Mouse (Mus musculus) neural tube, embryonic 14.5 days (tissue): ENCODE results near the gene Mrto4. TPM values are rescaled to one million over a fixed set of nuclear protein-coding genes. Genes with fewer than 3 reads are reported as not detected.

Source experiments
- ATAC-seq: fragments of 200-750 bp; cut with Nextera tagmentation; 2 replicates; pipeline ENCODE4 v1.8.0; 2017; ENCODE audit warnings: low read depth, mild to moderate bottlenecking, moderate TSS enrichment, moderate library complexity
- H3K27ac ChIP-seq: fragments of 300-500 bp; sonication (generic); 2 replicates; pipeline ENCODE4 v1.5.1; 2014; ENCODE audit warnings: low read depth, mild to moderate bottlenecking, control low read depth, low read length, moderate library complexity, mixed read lengths
- H3K27me3 ChIP-seq: fragments of 300-500 bp; sonication (generic); 2 replicates; pipeline ENCODE4 v1.6.1; 2014; ENCODE audit warnings: low read length; ENCODE audit not compliant: control insufficient read depth, insufficient read depth
- H3K36me3 ChIP-seq: fragments of 300-500 bp; sonication (generic); 2 replicates; pipeline ENCODE4 v1.6.1; 2014; ENCODE audit warnings: low read length, mixed read lengths; ENCODE audit not compliant: control insufficient read depth, insufficient read depth
- H3K4me1 ChIP-seq: fragments of 300-500 bp; sonication (generic); 2 replicates; pipeline ENCODE4 v1.6.1; 2014; ENCODE audit warnings: low read length; ENCODE audit not compliant: control insufficient read depth, insufficient read depth
- H3K4me2 ChIP-seq: fragments of 300-500 bp; sonication (generic); 2 replicates; pipeline ENCODE4 v1.6.1; 2014; ENCODE audit warnings: mild to moderate bottlenecking, low read depth, low read length, control low read depth
- H3K4me3 ChIP-seq: fragments of 300-500 bp; sonication (generic); 2 replicates; pipeline ENCODE4 v1.5.1; 2014; ENCODE audit warnings: low read depth, low read length, control low read depth, mixed read lengths
- H3K9ac ChIP-seq: fragments of 300-500 bp; sonication (generic); replicated peaks from 2 replicates; pipeline ENCODE4 v1.6.1; 2014; ENCODE audit warnings: low read depth, mild to moderate bottlenecking, control low read depth, low read length, mixed read lengths
- H3K9me3 ChIP-seq: fragments of 300-500 bp; sonication (generic); 2 replicates; pipeline ENCODE4 v1.6.1; 2016; ENCODE audit warnings: low read length; ENCODE audit not compliant: control insufficient read depth
- WGBS: fragments of 180-500 bp; shearing (Covaris S2); extraction: QIAGEN DNeasy Blood & Tissue Kit; methylation state at CpG from one replicate; pipeline ENCODE4 v1.1.7; 2014; 5-methylcytosine and 5-hydroxymethylcytosine counted together
- polyA plus RNA-seq: library from polyadenylated mRNA; unstranded; fragments of >200 nt; fragmentation: Nextera tagmentation; extraction: Ambion mirVana; gene quantifications from 2 replicates; pipeline ENCODE4 v1.2.1, GENCODE M21; 2014

Gene Mrto4
- polyA plus RNA-seq, 1 experiment from 2014 or later: 77.4 TPM

- H3K27ac ChIP-seq: no peak overlapping the region
- no peaks in the 10 kb centered on the region; the same call in 1 of the 2 replicates for H3K27me3 ChIP-seq
- ATAC-seq: no peak
- H3K9ac ChIP-seq: no peak overlapping the region
- no peaks in the 10 kb centered on the region for H3K9me3 ChIP-seq
- no peak overlapping the region for H3K4me3 ChIP-seq
- H3K36me3 ChIP-seq: no peaks in the 10 kb centered on the region
- H3K4me2 ChIP-seq: no peak overlapping the region
- 76% methylated on average over 5 of the region's 9 CpGs for WGBS
- H3K4me1 ChIP-seq: no peaks in the 10 kb centered on the region
Observed at GRCm38 (mm10) chr4:139334631-139335295, 17.6 kb downstream of the Mrto4 start.

DNA sequence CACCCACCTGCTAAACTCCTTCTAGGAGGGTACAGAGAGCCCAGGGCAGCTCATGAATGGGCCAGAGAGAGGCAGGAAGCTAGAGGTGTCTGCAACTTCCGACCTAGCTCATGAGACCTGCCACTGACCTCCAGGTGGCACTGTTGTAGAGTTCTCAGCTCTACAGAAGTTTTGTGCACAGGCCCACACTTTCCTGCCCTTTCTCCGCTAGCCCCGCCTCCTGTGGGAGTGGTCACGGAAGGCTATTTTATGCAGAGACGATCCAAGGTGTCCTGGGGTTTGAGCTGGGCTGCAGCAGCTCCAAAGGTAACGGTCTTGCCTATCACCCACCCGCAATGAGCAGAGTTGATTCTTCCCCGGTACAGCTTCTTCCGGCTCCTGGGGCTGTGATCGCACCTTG is 21.8 kb downstream of the Mrto4 start:
- Histone ChIP-seq H3K36me3 (no peaks in the 10 kb centered on the region), H3K4me2 (no peak overlapping the region), H3K4me1 (no peaks in the 10 kb centered on the region), H3K27me3 (no peaks in the 10 kb centered on the region), H3K9me3 (no peaks in the 10 kb centered on the region), H3K9ac (no peak overlapping the region), H3K27ac (no peak overlapping the region), H3K4me3 (no peak overlapping the region)
- no peak for ATAC-seq
- 12% methylated on average over 10 of the region's 10 CpGs for WGBS

GRCm38 (mm10) chr4:139319740-139320139 is 32.6 kb downstream of the Mrto4 start:
- no peaks in the 10 kb centered on the region for H3K27me3 ChIP-seq
- H3K36me3 ChIP-seq: peaks cover 12% of the 10 kb centered on the region
- WGBS: 96% methylated on average over 4 of the region's 4 CpGs
- H3K9ac ChIP-seq: no peak overlapping the region
- H3K9me3 ChIP-seq: no peaks in the 10 kb centered on the region
- H3K27ac ChIP-seq: no peak overlapping the region
- H3K4me1 ChIP-seq: no peaks in the 10 kb centered on the region
- ATAC-seq: no peak
- no peak overlapping the region for H3K4me2 ChIP-seq
- H3K4me3 ChIP-seq: no peak overlapping the region

DNA sequence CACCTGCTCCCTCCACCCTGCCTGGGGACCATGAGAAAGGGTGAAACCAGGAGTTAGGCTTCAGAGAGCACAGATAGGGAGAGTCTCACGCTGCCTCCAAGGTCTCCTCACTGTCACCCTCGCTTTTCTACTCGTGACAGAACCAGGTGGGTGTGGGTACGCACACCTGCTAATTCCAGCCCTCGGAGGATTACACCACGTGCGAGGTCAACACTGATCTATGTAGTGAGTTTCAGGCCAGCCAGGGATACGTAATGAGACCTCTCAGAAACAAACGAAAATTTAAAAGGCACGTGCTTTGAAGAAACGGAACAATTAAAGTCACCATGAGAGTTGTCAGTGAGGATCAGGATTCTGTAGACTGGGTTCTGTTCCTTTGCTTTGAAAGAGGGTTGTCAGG is 33.9 kb downstream of the Mrto4 start:
- Histone ChIP-seq H3K4me2 (no peak overlapping the region), H3K9ac (no peak overlapping the region), H3K27me3 (no peaks in the 10 kb centered on the region), H3K27ac (no peak overlapping the region), H3K4me3 (no peak overlapping the region), H3K36me3 (peaks cover 17% of the 10 kb centered on the region), H3K4me1 (no peaks in the 10 kb centered on the region), H3K9me3 (no peaks in the 10 kb centered on the region)
- WGBS: 94% methylated on average over 11 of the region's 11 CpGs
- no peak for ATAC-seq

DNA sequence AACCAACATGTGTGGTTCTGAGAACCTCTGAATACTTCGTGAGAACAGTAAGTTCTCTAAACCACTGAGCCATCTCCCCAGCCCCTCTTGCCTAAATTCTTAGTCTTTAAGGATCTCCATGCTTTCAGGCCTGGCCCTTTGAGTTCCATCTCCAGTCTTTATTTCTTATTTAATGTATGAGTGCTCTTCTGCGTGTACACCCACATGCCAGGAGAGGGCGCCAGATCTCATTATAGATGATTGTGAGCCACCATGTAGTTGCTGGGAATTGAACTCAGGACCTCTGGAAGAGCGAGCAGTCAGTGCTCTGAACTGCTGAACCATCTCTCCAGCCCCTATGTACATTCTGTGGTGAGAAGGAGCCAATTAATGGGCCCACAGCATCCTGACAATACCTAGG is 39.7 kb downstream of the Mrto4 start:
- H3K27ac ChIP-seq: no peak overlapping the region
- H3K9ac ChIP-seq: no peak overlapping the region
- ATAC-seq: no peak
- no peak overlapping the region for H3K4me2 ChIP-seq
- H3K36me3 ChIP-seq: peaks cover 9% of the 10 kb centered on the region; the same call in 1 of the 2 replicates
- H3K27me3 ChIP-seq: no peaks in the 10 kb centered on the region
- WGBS: 63% methylated on average over 4 of the region's 4 CpGs
- H3K4me3 ChIP-seq: no peak overlapping the region
- no peaks in the 10 kb centered on the region for H3K9me3 ChIP-seq
- peaks cover 15% of the 10 kb centered on the region for H3K4me1 ChIP-seq

DNA sequence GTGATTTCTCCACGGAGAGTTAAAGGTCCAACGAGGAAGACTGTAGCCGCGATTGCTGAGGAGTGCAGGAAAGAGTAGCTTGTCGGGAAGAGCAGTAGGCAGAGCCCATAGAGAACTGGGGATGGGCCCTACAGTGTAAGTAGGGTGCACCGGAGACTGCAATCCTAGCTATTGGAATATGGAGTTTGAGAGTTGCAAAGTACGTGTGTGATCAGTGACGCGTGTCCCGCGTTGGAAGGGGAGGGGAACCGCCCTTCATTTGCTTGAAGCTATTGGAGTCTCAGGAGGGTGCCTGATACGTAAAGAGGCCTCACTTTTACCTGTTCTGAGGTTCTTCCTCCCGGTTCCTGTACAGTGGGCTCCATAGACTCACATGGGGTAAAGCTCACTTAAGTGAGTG is 40.7 kb downstream of the Mrto4 start:
- WGBS: 23% methylated on average over 14 of the region's 14 CpGs
- no peaks in the 10 kb centered on the region for H3K9me3 ChIP-seq
- H3K27me3 ChIP-seq: no peaks in the 10 kb centered on the region
- peak overlapping the region; percentile 88 for H3K4me3 ChIP-seq
- peaks cover 9% of the 10 kb centered on the region; the same call in 1 of the 2 replicates for H3K36me3 ChIP-seq
- H3K9ac ChIP-seq: peak overlapping the region; percentile 79; the same call in 1 of the 2 replicates
- peak overlapping the region; percentile 97 for H3K4me2 ChIP-seq
- ATAC-seq: no peak
- no peak overlapping the region for H3K27ac ChIP-seq
- H3K4me1 ChIP-seq: peaks cover 15% of the 10 kb centered on the region

DNA sequence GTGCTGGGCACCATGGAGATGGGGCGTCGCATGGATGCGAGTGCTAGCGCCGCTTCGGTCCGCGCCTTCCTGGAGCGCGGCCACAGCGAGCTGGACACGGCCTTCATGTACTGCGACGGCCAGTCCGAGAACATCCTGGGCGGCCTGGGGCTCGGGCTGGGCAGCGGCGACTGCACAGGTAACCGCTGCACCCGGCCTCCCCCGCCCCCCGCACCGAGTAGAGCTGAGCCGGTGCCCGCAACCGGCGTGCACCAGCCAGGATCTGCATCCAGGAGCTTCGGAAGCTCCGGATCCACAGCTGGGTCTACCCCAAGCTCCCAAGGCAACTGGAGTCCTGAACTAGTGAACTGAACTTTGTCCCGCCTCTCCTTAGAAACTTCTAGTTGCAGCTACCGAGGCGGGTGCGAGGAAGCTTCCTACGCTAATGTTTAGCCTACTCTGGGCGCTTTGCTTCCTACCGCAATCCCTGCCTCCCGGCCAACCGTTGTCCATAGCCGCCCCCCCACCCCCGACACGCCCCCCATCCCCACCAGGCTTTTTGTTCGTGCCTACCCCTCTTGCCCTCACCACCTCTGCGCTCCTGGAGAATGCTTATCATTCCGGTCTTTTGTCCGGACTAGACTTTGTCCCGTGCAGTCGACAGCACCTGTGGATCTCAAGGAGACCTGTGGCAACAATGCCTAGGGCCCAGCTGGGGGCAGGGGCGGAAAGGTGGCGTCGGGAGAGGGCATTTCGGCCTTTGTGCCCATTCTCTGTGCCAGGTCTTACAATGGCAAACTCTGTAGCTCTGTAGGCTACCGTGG is 41.3 kb downstream of the Mrto4 start:
- peaks cover 9% of the 10 kb centered on the region; the same call in 1 of the 2 replicates for H3K36me3 ChIP-seq
- H3K27me3 ChIP-seq: no peaks in the 10 kb centered on the region
- H3K4me2 ChIP-seq: peak overlapping the region; percentile 97
- peak overlapping the region; percentile 49 for H3K27ac ChIP-seq
- under 1% methylated on average over 51 of the region's 53 CpGs for WGBS
- H3K4me3 ChIP-seq: peak overlapping the region; percentile 88
- H3K9ac ChIP-seq: peak overlapping the region; percentile 79
- H3K9me3 ChIP-seq: no peaks in the 10 kb centered on the region
- peak; percentile 72 for ATAC-seq
- H3K4me1 ChIP-seq: peaks cover 15% of the 10 kb centered on the region

DNA sequence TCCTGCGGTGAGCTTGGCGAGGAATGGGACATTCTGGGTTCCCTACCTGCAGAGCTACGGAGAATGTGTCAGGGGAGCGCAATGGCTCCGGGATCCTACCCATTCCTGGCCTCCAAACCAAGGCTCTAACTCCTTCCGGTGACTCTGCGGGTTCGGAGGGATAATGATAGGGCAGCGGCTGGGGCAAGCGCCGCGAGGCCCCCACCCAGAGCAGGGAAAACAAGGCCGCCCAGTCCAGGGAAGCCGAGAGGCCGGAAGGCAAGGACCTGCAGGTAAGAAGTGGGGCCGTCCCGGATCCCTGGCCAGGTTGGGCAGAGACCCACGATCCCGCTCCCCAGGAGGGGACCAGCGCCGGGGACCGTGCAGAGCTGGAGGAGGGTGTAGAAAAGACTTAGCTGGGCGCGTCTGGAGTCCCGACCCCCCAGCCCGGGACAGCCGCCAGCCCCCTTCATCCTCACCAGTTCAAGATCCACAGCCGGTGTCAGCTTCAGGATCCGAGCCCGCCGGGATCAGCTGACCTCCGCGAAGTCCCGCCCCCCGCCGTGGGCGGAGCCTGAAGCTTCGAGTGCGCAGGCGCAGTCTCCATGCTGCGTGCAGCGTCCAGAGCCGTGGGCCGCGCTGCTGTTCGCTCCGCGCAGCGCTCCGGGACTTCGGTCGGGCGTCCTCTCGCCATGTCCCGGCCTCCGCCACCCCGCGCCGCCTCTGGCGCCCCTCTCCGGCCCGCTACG is 42.0 kb downstream of the Mrto4 start, which contains the start of the genes Pqlc2 and Akr7a5:
Gene Pqlc2 (minus strand): TSS at position 538 of the 728 bp plus-strand sequence.
Gene Akr7a5 (plus strand): TSS at position 574 of the 728 bp plus-strand sequence.
- H3K4me2 ChIP-seq: peak within 1 kb of the TSS; percentile 97
- under 1% methylated on average over 52 of the region's 63 CpGs for WGBS
- no peaks in the 10 kb centered on the region for H3K27me3 ChIP-seq
- H3K9ac ChIP-seq: peak within 1 kb of the TSS; percentile 79
- H3K36me3 ChIP-seq: peaks cover 8% of the 10 kb centered on the region; the same call in 1 of the 2 replicates
- no peaks in the 10 kb centered on the region for H3K9me3 ChIP-seq
- peak within 1 kb of the TSS; percentile 88 for H3K4me3 ChIP-seq
- H3K4me1 ChIP-seq: peaks cover 15% of the 10 kb centered on the region
- H3K27ac ChIP-seq: peak within 1 kb of the TSS; percentile 49
- ATAC-seq: peak; percentile 86
